Mouse (Mus musculus) forebrain, embryonic 13.5 days (tissue): ENCODE measurements at regions not wholly inside any gene's neighbourhood (a gene's known extent, or its start where the extent isn't known, plus 50 kb on each side); places are given as distances from the start of the nearest gene placed in this dataset.

ENCODE experiments used
- ATAC-seq: fragments of 200-750 bp; cut with Nextera tagmentation; 2 replicates; pipeline ENCODE4 v1.8.0; 2017
- H3K27ac ChIP-seq: fragments of 300-500 bp; sonication (generic); 2 replicates; pipeline ENCODE4 v1.5.1; 2015; ENCODE audit warnings: inconsistent platforms, mild to moderate bottlenecking, moderate library complexity
- H3K27me3 ChIP-seq: fragments of 300-500 bp; sonication (generic); 2 replicates; pipeline ENCODE4 v1.6.1; 2015; ENCODE audit warnings: mild to moderate bottlenecking, inconsistent platforms
- H3K36me3 ChIP-seq: fragments of 300-500 bp; sonication (generic); 2 replicates; pipeline ENCODE4 v1.6.1; 2015; ENCODE audit warnings: mild to moderate bottlenecking, inconsistent platforms; ENCODE audit not compliant: poor library complexity, severe bottlenecking
- H3K4me1 ChIP-seq: fragments of 300-500 bp; sonication (generic); 2 replicates; pipeline ENCODE4 v1.6.1; 2015; ENCODE audit warnings: inconsistent platforms
- H3K4me2 ChIP-seq: fragments of 300-500 bp; sonication (generic); 2 replicates; pipeline ENCODE4 v1.6.1; 2015; ENCODE audit warnings: inconsistent platforms, mild to moderate bottlenecking, moderate library complexity
- H3K4me3 ChIP-seq: fragments of 300-500 bp; sonication (generic); 2 replicates; pipeline ENCODE4 v1.5.1; 2015; ENCODE audit warnings: mild to moderate bottlenecking, inconsistent platforms
- H3K9ac ChIP-seq: fragments of 300-500 bp; sonication (generic); 2 replicates; pipeline ENCODE4 v1.6.1; 2015; ENCODE audit warnings: mild to moderate bottlenecking, inconsistent platforms
- H3K9me3 ChIP-seq: fragments of 300-500 bp; sonication (generic); replicated peaks from 2 replicates; pipeline ENCODE4 v1.6.1; 2016; ENCODE audit warnings: inconsistent platforms
- WGBS: fragments of 180-500 bp; shearing (Covaris S2); methylation state at CpG from one replicate; pipeline ENCODE4 v1.1.7; 2015; 5-methylcytosine and 5-hydroxymethylcytosine counted together

- H3K4me1 ChIP-seq: no peaks in the 10 kb centered on the region
- H3K4me2 ChIP-seq: no peak overlapping the region
- H3K9ac ChIP-seq: no peak overlapping the region
- H3K4me3 ChIP-seq: no peak overlapping the region
- ATAC-seq: no peak
- no peaks in the 10 kb centered on the region for H3K36me3 ChIP-seq
- 100% methylated on average over 2 of the region's 2 CpGs for WGBS
- H3K27me3 ChIP-seq: no peaks in the 10 kb centered on the region
- H3K9me3 ChIP-seq: no peaks in the 10 kb centered on the region
- H3K27ac ChIP-seq: no peak overlapping the region
Measured at GRCm38 (mm10) chr3:61456598-61456997, 90.8 kb upstream of the B430305J03Rik start.

- no peak for ATAC-seq
- WGBS: 82% methylated on average over 2 of the region's 2 CpGs
- no peak overlapping the region for H3K4me3 ChIP-seq
- no peaks in the 10 kb centered on the region for H3K9me3 ChIP-seq
- H3K27me3 ChIP-seq: no peaks in the 10 kb centered on the region
- H3K4me2 ChIP-seq: no peak overlapping the region
- no peak overlapping the region for H3K9ac ChIP-seq
- H3K27ac ChIP-seq: no peak overlapping the region
- no peaks in the 10 kb centered on the region for H3K4me1 ChIP-seq
- H3K36me3 ChIP-seq: no peaks in the 10 kb centered on the region
Measured at GRCm38 (mm10) chr3:61442000-61442739, 76.4 kb upstream of the B430305J03Rik start.

GRCm38 (mm10) chr3:61441445-61441844, 75.7 kb upstream of the B430305J03Rik start:
- no peaks in the 10 kb centered on the region for H3K4me1 ChIP-seq
- no peaks in the 10 kb centered on the region for H3K9me3 ChIP-seq
- ATAC-seq: no peak
- 92% methylated on average over 4 of the region's 4 CpGs for WGBS
- H3K4me2 ChIP-seq: no peak overlapping the region
- no peaks in the 10 kb centered on the region for H3K36me3 ChIP-seq
- no peak overlapping the region for H3K4me3 ChIP-seq
- no peak overlapping the region for H3K27ac ChIP-seq
- no peaks in the 10 kb centered on the region for H3K27me3 ChIP-seq
- no peak overlapping the region for H3K9ac ChIP-seq

- ATAC-seq: no peak
- no peak overlapping the region for H3K9ac ChIP-seq
- H3K27ac ChIP-seq: no peak overlapping the region
- no peak overlapping the region for H3K4me3 ChIP-seq
- WGBS: 95% methylated on average over 1 of the region's 1 CpGs
- H3K27me3 ChIP-seq: no peaks in the 10 kb centered on the region
- H3K4me2 ChIP-seq: no peak overlapping the region
- no peaks in the 10 kb centered on the region for H3K9me3 ChIP-seq
- H3K36me3 ChIP-seq: no peaks in the 10 kb centered on the region
- no peaks in the 10 kb centered on the region for H3K4me1 ChIP-seq
Measured at GRCm38 (mm10) chr3:61428713-61429112, 63.0 kb upstream of the B430305J03Rik start.

- Histone ChIP-seq H3K27me3 (no peaks in the 10 kb centered on the region), H3K27ac (no peak overlapping the region), H3K36me3 (no peaks in the 10 kb centered on the region), H3K4me1 (no peaks in the 10 kb centered on the region), H3K9me3 (no peaks in the 10 kb centered on the region), H3K4me3 (no peak overlapping the region), H3K9ac (no peak overlapping the region), H3K4me2 (no peak overlapping the region)
- WGBS: 74% methylated on average over 5 of the region's 5 CpGs
- no peak for ATAC-seq
Measured at GRCm38 (mm10) chr3:61423945-61424344, 58.2 kb upstream of the B430305J03Rik start.

GRCm38 (mm10) chr3:61419706-61420105, 54.0 kb upstream of the B430305J03Rik start:
- no peaks in the 10 kb centered on the region for H3K27me3 ChIP-seq
- H3K9ac ChIP-seq: no peak overlapping the region
- H3K4me1 ChIP-seq: no peaks in the 10 kb centered on the region
- ATAC-seq: no peak
- no peak overlapping the region for H3K4me2 ChIP-seq
- 60% methylated on average over 3 of the region's 3 CpGs for WGBS
- no peaks in the 10 kb centered on the region for H3K9me3 ChIP-seq
- no peak overlapping the region for H3K4me3 ChIP-seq
- no peaks in the 10 kb centered on the region for H3K36me3 ChIP-seq
- H3K27ac ChIP-seq: no peak overlapping the region

GRCm38 (mm10) chr3:61418096-61418495, 52.3 kb upstream of the B430305J03Rik start:
- H3K36me3 ChIP-seq: no peaks in the 10 kb centered on the region
- no peak overlapping the region for H3K4me3 ChIP-seq
- H3K27me3 ChIP-seq: no peaks in the 10 kb centered on the region
- H3K9me3 ChIP-seq: no peaks in the 10 kb centered on the region
- no peaks in the 10 kb centered on the region for H3K4me1 ChIP-seq
- H3K4me2 ChIP-seq: no peak overlapping the region
- no peak overlapping the region for H3K9ac ChIP-seq
- H3K27ac ChIP-seq: no peak overlapping the region
- no peak for ATAC-seq
- 65% methylated on average over 3 of the region's 3 CpGs for WGBS
